Mouse (Mus musculus): Measurements from ENCODE around the gene Hoxb5.

DNA sequence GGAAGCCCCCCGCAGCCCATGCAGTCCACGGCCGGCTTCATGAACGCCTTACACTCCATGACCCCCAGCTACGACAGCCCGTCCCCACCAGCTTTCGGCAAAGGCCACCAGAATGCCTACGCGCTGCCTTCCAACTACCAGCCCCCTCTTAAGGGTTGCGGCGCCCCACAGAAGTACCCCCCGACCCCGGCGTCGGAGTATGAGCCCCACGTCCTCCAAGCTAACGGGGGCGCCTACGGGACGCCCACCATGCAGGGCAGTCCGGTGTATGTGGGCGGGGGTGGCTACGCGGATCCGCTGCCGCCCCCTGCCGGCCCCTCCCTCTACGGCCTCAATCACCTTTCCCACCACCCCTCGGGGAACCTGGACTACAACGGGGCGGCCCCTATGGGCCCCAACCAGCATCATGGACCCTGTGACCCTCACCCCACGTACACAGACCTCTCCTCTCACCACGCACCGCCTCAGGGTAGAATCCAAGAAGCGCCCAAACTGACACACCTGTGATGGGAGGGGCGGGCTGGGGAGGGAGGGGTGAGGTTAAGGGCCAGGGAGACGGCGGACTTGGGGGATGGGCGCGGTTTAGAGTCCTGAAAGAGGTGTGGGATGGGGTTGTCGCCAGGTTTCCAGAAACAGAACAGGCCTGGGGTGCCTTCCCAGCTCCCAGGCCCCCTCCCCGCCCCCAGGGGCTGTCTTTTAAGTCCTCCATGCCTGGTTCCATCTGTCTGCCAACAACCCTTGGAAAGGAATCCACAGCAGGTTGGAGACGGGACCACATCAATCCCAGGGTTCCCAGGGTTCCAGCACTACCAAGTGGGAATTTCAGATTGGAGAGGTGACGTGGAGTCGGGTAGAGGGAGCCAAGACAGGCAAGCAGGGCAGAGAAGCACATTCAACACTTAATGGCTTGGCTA lies 43.0 kb downstream of the Hoxb5 start:
- TF ChIP-seq CTCF (IDR thresholded peaks at IDR 0.05; ENCODE audit: low read depth, low read length) = peak; percentile 8
- TF ChIP-seq POLR2A (IDR thresholded peaks at IDR 0.05; ENCODE audit: insufficient read depth, low read length) = no peak
- TF ChIP-seq EP300 (IDR thresholded peaks at IDR 0.05; ENCODE audit: insufficient read depth, low read depth, low read length) = no peak
